Mouse (Mus musculus) gastrocnemius, postnatal 25 days (tissue): ENCODE results near the gene Fam3a. TPM values are rescaled to one million over a fixed set of nuclear protein-coding genes. Genes with fewer than 3 reads are reported as not detected.

ENCODE experiments used
- total RNA-seq, 2 experiments: library from RNA; stranded (reverse); gene quantifications; 1 replicate in 1 of 2; 2 replicates in 1 of 2; pipeline ENCODE4 v1.2.3; 2021

The Fam3a gene
- total RNA-seq, 2 experiments from 2014 or later = 10.9 to 11.5 TPM

Other genes starting within 250 kb of the Fam3a start
- not detected for gene Tex28, start 225.4 kb downstream of the Fam3a start, total RNA-seq
- gene Tktl1, start 216.0 kb downstream of the Fam3a start, total RNA-seq = not detected
- 10 to 100 TPM; 47.7 to 64.7 TPM for gene Flna, start 143.5 kb downstream of the Fam3a start, total RNA-seq
- 10 to 100 TPM; 20.1 to 20.3 TPM for gene Emd, start 138.6 kb downstream of the Fam3a start, total RNA-seq
- gene Rpl10, start 122.5 kb downstream of the Fam3a start, total RNA-seq = 100 to 1,000 TPM; 164 to 171 TPM
- 10 to 100 TPM; 40.4 to 43.5 TPM for gene Taz, start 111.4 kb downstream of the Fam3a start, total RNA-seq
- gene Dnase1l1, start 110.9 kb downstream of the Fam3a start, total RNA-seq = 10 to 100 TPM; 90.3 to 95.9 TPM
- gene Atp6ap1, start 96.2 kb downstream of the Fam3a start, total RNA-seq = 10 to 100 TPM; 70.9 to 94.0 TPM
- 10 to 100 TPM; 28.2 to 42.7 TPM for gene Gdi1, start 88.3 kb downstream of the Fam3a start, total RNA-seq
- gene Fam50a, start 80.2 kb downstream of the Fam3a start, total RNA-seq = 10 to 100 TPM; 20.5 to 22.5 TPM
- under 1 TPM; 0.46 to 0.94 TPM for gene Plxna3, start 64.2 kb downstream of the Fam3a start, total RNA-seq
- gene Lage3, start 39.7 kb downstream of the Fam3a start, total RNA-seq = 10 to 100 TPM; 32.2 to 36.5 TPM
- gene Ubl4a, start 20.1 kb downstream of the Fam3a start, total RNA-seq = 10 to 100 TPM; 48.1 to 52.1 TPM
- gene Slc10a3, start 19.9 kb downstream of the Fam3a start, total RNA-seq = 1 to 10 TPM; 2.3 to 2.6 TPM
- 10 to 100 TPM; 19.5 to 23.8 TPM for gene Ikbkg, start within 50 bp of the Fam3a start, total RNA-seq
- gene G6pdx, start 35.9 kb upstream of the Fam3a start, total RNA-seq = 1 to 10 TPM; 3.3 to 7.4 TPM
- not detected for gene Gm6880, start 88.1 kb upstream of the Fam3a start, total RNA-seq
- not detected for gene Olfr1326-ps1, start 181.6 kb upstream of the Fam3a start, total RNA-seq
- not detected for gene Olfr1325, start 199.4 kb upstream of the Fam3a start, total RNA-seq